Mouse (Mus musculus): ENCODE results near the gene Olfr348.

Gene Olfr348

DNA sequence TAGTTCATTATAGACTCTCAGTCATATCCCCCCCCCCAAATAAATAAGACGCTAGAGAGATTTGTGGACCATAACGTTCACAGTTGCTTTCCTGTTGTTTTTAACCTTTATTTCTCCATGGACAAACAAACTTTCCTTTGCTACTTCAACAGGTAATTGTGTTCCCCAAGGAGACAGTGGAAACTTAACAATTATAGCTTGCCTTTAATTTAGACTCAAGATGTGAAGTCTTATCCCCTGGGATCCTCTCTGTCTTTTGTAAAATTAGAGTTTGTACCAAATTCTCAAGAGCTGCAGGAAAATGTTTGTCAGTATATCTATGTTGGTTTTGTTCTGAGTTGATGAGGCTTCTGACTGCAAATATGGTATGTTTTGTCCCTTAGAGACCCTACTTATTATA lies at the start of gene Olfr348:
Gene Olfr348, plus strand, starts transcription at position 301 of the 400 bp plus-strand sequence.
- no peak for DNase-seq (ENCODE audit: low spot score)

DNA sequence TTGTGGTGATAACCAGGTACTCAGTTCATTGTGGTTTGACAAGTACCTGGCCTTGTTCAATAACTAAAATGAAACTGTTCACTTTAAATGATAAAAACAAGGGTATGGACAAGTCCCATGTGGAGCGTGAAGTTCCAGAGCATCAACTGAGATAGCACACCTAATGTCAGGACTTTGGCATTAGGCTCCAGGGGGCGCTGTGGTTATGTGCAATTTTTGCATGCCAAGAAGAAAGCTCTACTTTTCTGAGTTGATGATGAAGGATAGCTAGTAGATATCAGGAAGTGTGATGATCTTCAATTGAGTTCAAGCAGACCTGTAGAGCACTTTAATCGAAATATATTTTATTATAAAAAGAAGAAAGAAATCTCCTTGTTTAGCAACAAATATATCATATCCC lies 47.9 kb upstream of the Olfr348 start:
- DNase-seq (ENCODE audit: low spot score) = no peak

DNA sequence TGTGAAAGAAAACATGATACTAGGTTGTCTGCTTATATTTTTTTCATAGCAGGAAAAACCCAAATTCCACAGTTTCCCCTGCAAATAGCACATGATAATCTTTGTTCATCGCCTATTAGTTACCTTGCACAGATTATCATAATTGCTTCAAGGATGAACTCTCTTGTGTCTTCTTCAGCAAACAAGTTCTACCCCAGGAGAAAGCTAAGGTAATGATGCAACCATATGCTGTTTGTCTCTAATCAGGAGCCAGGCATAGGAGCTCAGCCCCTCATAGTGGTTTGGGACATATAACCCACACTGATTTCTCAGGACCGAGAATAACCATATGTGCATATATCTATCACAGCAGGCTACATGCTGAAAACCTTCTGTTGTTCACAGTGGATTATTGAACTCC lies 6.2 kb downstream of the Olfr348 start, which contains the start of gene Olfr50:
Gene Olfr50, plus strand, starts transcription at position 301 of the 400 bp plus-strand sequence.
- DNase-seq (ENCODE audit: low spot score) = no peak

DNA sequence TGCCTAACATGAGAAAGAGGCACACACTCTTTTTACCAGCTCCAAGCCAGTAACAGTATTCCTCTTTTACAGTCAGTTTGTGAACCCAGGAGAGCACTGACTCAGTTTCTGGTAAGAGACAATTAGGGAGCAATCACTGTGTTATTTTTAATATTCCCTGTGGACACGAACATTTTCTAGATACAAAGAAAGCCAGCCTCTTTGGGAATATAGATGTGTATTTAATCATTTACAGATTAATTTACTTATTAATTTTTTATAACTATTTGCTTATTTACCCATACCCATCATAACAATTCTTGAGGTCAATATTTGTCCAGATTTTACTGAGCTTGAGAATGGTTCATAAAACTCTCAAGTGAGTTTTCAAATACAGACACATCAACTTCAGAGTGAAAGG lies 32.9 kb downstream of the Olfr348 start, which contains the start of gene Olfr3:
Gene Olfr3, minus strand, starts transcription at position 101 of the 400 bp plus-strand sequence.
- no peak for DNase-seq (ENCODE audit: low spot score)

Measured in ovary, postnatal 10 days (tissue).